Mouse (Mus musculus): Measurements from ENCODE around the gene Gm15448. TPM values are rescaled to one million over a fixed set of nuclear protein-coding genes. Genes with fewer than 3 reads are reported as not detected.

Gene Gm15448
- polyA plus RNA-seq (2012) = 0.06 TPM in 1 of 2 replicates, not detected in the other

DNA sequence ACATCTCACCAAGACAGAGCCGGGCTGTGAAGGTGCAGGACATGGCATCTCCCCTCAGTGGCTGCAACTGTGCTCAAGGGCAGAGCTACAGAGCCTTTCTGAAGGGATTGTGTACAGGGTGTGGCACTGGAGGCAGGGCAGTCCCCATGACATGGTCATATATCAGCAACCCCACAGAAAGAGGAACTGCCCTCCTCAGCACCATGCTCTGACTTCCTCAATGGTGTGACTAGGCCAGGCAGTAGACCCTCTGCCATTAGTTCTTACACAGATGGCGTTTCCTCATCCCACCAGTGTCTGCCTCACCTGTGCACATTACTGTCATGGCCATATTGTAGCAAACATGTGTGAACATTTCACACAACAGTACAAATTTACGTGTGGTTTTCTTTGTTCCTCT lies at the start of gene Gm15448:
Gm15448 (minus strand) TSS at position 89 of the 400 bp plus-strand sequence.

DNA sequence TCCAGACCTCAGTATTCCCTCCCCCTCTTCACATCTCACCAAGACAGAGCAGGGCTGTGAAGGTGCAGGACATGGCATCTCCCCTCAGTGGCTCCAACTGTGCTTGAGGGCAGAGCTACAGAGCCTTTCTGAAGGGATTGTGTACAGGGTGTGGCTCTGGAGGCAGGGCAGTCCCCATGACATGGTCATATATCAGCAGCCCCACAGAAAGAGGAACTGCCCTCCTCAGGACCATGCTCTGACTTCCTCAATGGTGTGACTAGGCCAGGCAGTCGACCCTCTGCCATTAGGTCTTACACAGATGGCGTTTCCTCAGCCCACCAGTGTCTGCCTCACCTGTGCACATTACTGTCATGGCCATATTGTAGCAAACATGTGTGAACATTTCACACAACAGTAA lies 19.5 kb upstream of the Gm15448 start, which contains the start of gene Pira2:
Pira2 (minus strand) TSS at position 101 of the 400 bp plus-strand sequence.

Other genes with a start within 250 kb of the Gm15448 start
- 0.41 TPM in 1 of 2 replicates, not detected in the other for gene Oscar, start 209.5 kb downstream of the Gm15448 start, polyA plus RNA-seq (2012)
- 51.3 and 61.9 TPM in 2 replicates for gene Ndufa3, start 208.3 kb downstream of the Gm15448 start, polyA plus RNA-seq (2012)
- gene Tfpt, start 195.8 kb downstream of the Gm15448 start, polyA plus RNA-seq (2012) = 35.3 and 35.6 TPM in 2 replicates
- 45.1 and 55.8 TPM in 2 replicates for gene Prpf31, start 195.7 kb downstream of the Gm15448 start, polyA plus RNA-seq (2012)
- gene Cnot3, start 180.4 kb downstream of the Gm15448 start, polyA plus RNA-seq (2012) = 442 and 459 TPM in 2 replicates
- gene Leng1, start 159.8 kb downstream of the Gm15448 start, polyA plus RNA-seq (2012) = 14.6 and 19.7 TPM in 2 replicates
- 3.5 and 5.2 TPM in 2 replicates for gene Tmc4, start 148.1 kb downstream of the Gm15448 start, polyA plus RNA-seq (2012)
- gene Tsen34, start 132.8 kb downstream of the Gm15448 start, polyA plus RNA-seq (2012) = 50.6 and 58.3 TPM in 2 replicates
- 135 and 140 TPM in 2 replicates for gene Mboat7, start 132.2 kb downstream of the Gm15448 start, polyA plus RNA-seq (2012)
- 1,328 and 1,611 TPM in 2 replicates for gene Rps9, start 121.7 kb downstream of the Gm15448 start, polyA plus RNA-seq (2012)
- gene Pirb, start 105.3 kb downstream of the Gm15448 start, polyA plus RNA-seq (2012) = 1.7 and 2.4 TPM in 2 replicates
- 0.14 and 0.15 TPM in 2 replicates for gene Pira2, start 19.4 kb upstream of the Gm15448 start, polyA plus RNA-seq (2012)
- gene Gm14548, start 72.4 kb upstream of the Gm15448 start, polyA plus RNA-seq (2012) = 0.13 TPM in 1 of 2 replicates, not detected in the other
- gene Lilra6, start 89.8 kb upstream of the Gm15448 start, polyA plus RNA-seq (2012) = 0.05 and 0.13 TPM in 2 replicates
- gene Lair1, start 237.5 kb upstream of the Gm15448 start, polyA plus RNA-seq (2012) = 1.7 and 1.8 TPM in 2 replicates